Mouse (Mus musculus) hindbrain, embryonic 11.5 days (tissue): Measurements from ENCODE around the gene Hao2. TPM values are rescaled to one million over a fixed set of nuclear protein-coding genes. Genes with fewer than 3 reads are reported as not detected.

ENCODE experiments used
- ATAC-seq: fragments of 200-750 bp; cut with Nextera tagmentation; 2 replicates; pipeline ENCODE4 v1.8.0; 2017; ENCODE audit warnings: mild to moderate bottlenecking, moderate TSS enrichment, moderate library complexity; ENCODE audit not compliant: low FRiP score
- DNase-seq: peaks from one replicate; pipeline ENCODE4 v3.0.0-alpha.2; 2015; ENCODE audit warnings: low spot score
- H3K27ac ChIP-seq: fragments of 300-500 bp; sonication (generic); 2 replicates; pipeline ENCODE4 v1.5.1; 2014; ENCODE audit warnings: mild to moderate bottlenecking, low read depth, low read length
- H3K27me3 ChIP-seq: fragments of 300-500 bp; sonication (generic); 2 replicates; pipeline ENCODE4 v1.6.1; 2014; ENCODE audit warnings: mild to moderate bottlenecking, low read length, moderate library complexity, mixed read lengths; ENCODE audit not compliant: control insufficient read depth, insufficient read depth
- H3K36me3 ChIP-seq: fragments of 300-500 bp; sonication (generic); 2 replicates; pipeline ENCODE4 v1.6.1; 2014; ENCODE audit warnings: mild to moderate bottlenecking, low read length, moderate library complexity, mixed read lengths; ENCODE audit not compliant: control insufficient read depth, insufficient read depth
- H3K4me1 ChIP-seq: fragments of 300-500 bp; sonication (generic); replicated peaks from 2 replicates; pipeline ENCODE4 v1.6.1; 2014; ENCODE audit warnings: low read length, mixed read lengths; ENCODE audit not compliant: control insufficient read depth, insufficient read depth
- H3K4me2 ChIP-seq: fragments of 300-500 bp; sonication (generic); replicated peaks from 2 replicates; pipeline ENCODE4 v1.6.1; 2014; ENCODE audit warnings: mild to moderate bottlenecking, low read depth, low read length
- H3K4me3 ChIP-seq: fragments of 300-500 bp; sonication (generic); 2 replicates; pipeline ENCODE4 v1.5.1; 2014; ENCODE audit warnings: low read depth, low read length
- H3K9ac ChIP-seq: fragments of 300-500 bp; sonication (generic); 2 replicates; pipeline ENCODE4 v1.6.1; 2014; ENCODE audit warnings: low read depth, low read length
- H3K9me3 ChIP-seq: fragments of 300-500 bp; sonication (generic); 2 replicates; pipeline ENCODE4 v1.6.1; 2016; ENCODE audit warnings: low read length; ENCODE audit not compliant: control insufficient read depth
- WGBS: fragments of 180-500 bp; shearing (Covaris S2); extraction: QIAGEN DNeasy Blood & Tissue Kit; methylation state at CpG from one replicate; pipeline ENCODE4 v1.1.7; 2014; 5-methylcytosine and 5-hydroxymethylcytosine counted together
- polyA plus RNA-seq: library from polyadenylated mRNA; unstranded; fragments of >200 nt; fragmentation: Nextera tagmentation; extraction: Ambion mirVana; gene quantifications from 2 replicates; pipeline ENCODE4 v1.2.1, GENCODE M21; 2014

Gene Hao2
- polyA plus RNA-seq, 1 experiment from 2014 or later, result not detected

GRCm38 (mm10) chr3:98880831-98881230 lies 12.2 kb downstream of the Hao2 start:
- Histone ChIP-seq H3K4me2 (no peak overlapping the region), H3K9ac (no peak overlapping the region), H3K27ac (no peak overlapping the region), H3K4me3 (no peak overlapping the region), H3K9me3 (no peaks in the 10 kb centered on the region), H3K4me1 (no peaks in the 10 kb centered on the region), H3K27me3 (no peaks in the 10 kb centered on the region), H3K36me3 (no peaks in the 10 kb centered on the region)
- DNase-seq (no peak), ATAC-seq (no peak)
- WGBS, result 91% methylated on average over 2 of the region's 2 CpGs

DNA sequence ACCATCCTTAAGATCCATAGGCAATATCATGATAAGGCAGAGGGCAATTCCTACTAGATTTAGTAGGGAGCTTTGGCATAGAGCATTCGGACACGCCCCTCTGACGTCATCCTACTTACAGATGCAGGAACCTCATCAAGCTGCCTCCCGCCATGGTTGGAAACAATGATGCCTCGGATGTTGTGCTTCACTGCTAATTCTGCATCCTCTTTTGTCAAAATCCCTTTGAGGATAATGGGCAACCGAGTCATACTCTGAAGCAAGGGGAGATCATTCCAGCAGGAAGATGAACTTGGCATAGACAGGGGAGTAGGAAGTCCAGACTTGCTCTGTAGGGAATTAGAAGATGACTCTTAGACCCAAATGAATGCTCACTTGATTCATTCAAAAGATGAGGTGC lies 12.8 kb downstream of the Hao2 start:
- ATAC-seq, result no peak
- WGBS, result 70% methylated on average over 6 of the region's 6 CpGs

GRCm38 (mm10) chr3:98868219-98868618 lies 24.8 kb downstream of the Hao2 start:
- Histone ChIP-seq H3K4me3 (no peak overlapping the region), H3K4me1 (no peaks in the 10 kb centered on the region), H3K9me3 (no peaks in the 10 kb centered on the region), H3K27ac (no peak overlapping the region), H3K9ac (no peak overlapping the region), H3K36me3 (no peaks in the 10 kb centered on the region), H3K27me3 (no peaks in the 10 kb centered on the region), H3K4me2 (no peak overlapping the region)
- DNase-seq, result no peak
- WGBS, result 85% methylated on average over 2 of the region's 2 CpGs
- ATAC-seq, result no peak

More for the DNA sequence above, 12.8 kb downstream of the Hao2 start:
- DNase-seq, result no peak
- no peak overlapping the region for H3K9ac ChIP-seq
- no peak overlapping the region for H3K27ac ChIP-seq
- H3K4me3 ChIP-seq, result no peak overlapping the region
- no peaks in the 10 kb centered on the region for H3K4me1 ChIP-seq
- no peaks in the 10 kb centered on the region for H3K9me3 ChIP-seq
- H3K4me2 ChIP-seq, result no peak overlapping the region
- no peaks in the 10 kb centered on the region for H3K36me3 ChIP-seq
- H3K27me3 ChIP-seq, result no peaks in the 10 kb centered on the region

GRCm38 (mm10) chr3:98862800-98863199 lies 30.2 kb downstream of the Hao2 start:
- ATAC-seq, result no peak
- H3K36me3 ChIP-seq, result no peaks in the 10 kb centered on the region
- H3K27me3 ChIP-seq, result no peaks in the 10 kb centered on the region
- H3K27ac ChIP-seq, result no peak overlapping the region
- no peak overlapping the region for H3K9ac ChIP-seq
- H3K9me3 ChIP-seq, result no peaks in the 10 kb centered on the region
- H3K4me1 ChIP-seq, result no peaks in the 10 kb centered on the region
- H3K4me3 ChIP-seq, result no peak overlapping the region
- DNase-seq, result no peak
- no peak overlapping the region for H3K4me2 ChIP-seq
- 93% methylated on average over 1 of the region's 1 CpGs for WGBS

DNA sequence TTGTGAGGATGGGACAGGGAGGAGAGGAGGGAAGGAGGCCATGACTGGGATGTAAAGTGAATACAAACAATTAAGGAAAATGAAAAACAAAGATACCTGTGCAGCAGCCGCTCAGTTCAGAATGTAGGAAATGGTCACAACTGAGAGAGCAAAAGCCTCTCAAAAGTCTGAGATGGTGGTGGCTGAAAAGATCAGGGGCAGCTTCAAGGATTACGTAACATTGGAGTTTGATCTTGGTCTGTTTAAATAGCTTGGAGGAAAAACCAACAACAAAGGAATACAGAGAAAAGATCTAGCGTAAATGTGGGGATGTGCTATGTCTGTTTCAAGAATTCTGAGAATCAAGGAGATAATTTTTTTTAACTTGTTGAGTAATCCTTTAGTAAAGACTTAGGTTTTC lies 33.5 kb downstream of the Hao2 start, which contains the start of gene Hsd3b1:
Gene Hsd3b1 (minus strand): TSS at position 219 of the 400 bp plus-strand sequence.
- H3K27me3 ChIP-seq, result no peaks in the 10 kb centered on the region
- no peak for ATAC-seq
- no peak within 1 kb of the TSS for H3K4me3 ChIP-seq
- no peak within 1 kb of the TSS for H3K9ac ChIP-seq
- no peak within 1 kb of the TSS for H3K27ac ChIP-seq
- no peak within 1 kb of the TSS for H3K4me2 ChIP-seq
- no peaks in the 10 kb centered on the region for H3K9me3 ChIP-seq
- no peaks in the 10 kb centered on the region for H3K36me3 ChIP-seq
- no peak for DNase-seq
- WGBS, result 89% methylated on average over 3 of the region's 3 CpGs
- no peaks in the 10 kb centered on the region for H3K4me1 ChIP-seq

- ATAC-seq, result no peak
- H3K4me3 ChIP-seq, result no peak overlapping the region
- no peak overlapping the region for H3K27ac ChIP-seq
- H3K9ac ChIP-seq, result no peak overlapping the region
- 84% methylated on average over 2 of the region's 2 CpGs for WGBS
- no peak overlapping the region for H3K4me2 ChIP-seq
- no peaks in the 10 kb centered on the region for H3K36me3 ChIP-seq
- DNase-seq, result no peak
- no peaks in the 10 kb centered on the region for H3K9me3 ChIP-seq
- no peaks in the 10 kb centered on the region for H3K27me3 ChIP-seq
- H3K4me1 ChIP-seq, result no peaks in the 10 kb centered on the region
These were observed 35.0 kb downstream of the Hao2 start for GRCm38 (mm10) chr3:98858051-98858450.

GRCm38 (mm10) chr3:98856892-98857291 lies 36.1 kb downstream of the Hao2 start:
- Histone ChIP-seq H3K9me3 (no peaks in the 10 kb centered on the region), H3K4me2 (no peak overlapping the region), H3K4me1 (no peaks in the 10 kb centered on the region), H3K4me3 (no peak overlapping the region), H3K27me3 (no peaks in the 10 kb centered on the region), H3K9ac (no peak overlapping the region), H3K36me3 (no peaks in the 10 kb centered on the region), H3K27ac (no peak overlapping the region)
- DNase-seq (no peak), ATAC-seq (no peak)
- WGBS, result 76% methylated on average over 1 of the region's 1 CpGs

GRCm38 (mm10) chr3:98855160-98855559 lies 37.9 kb downstream of the Hao2 start:
- no peak for ATAC-seq
- WGBS, result 80% methylated on average over 3 of the region's 3 CpGs
- no peak overlapping the region for H3K27ac ChIP-seq

GRCm38 (mm10) chr3:98853685-98854084 lies 39.4 kb downstream of the Hao2 start:
- no peak for ATAC-seq
- Histone ChIP-seq H3K9ac (no peak overlapping the region), H3K4me3 (no peak overlapping the region), H3K9me3 (no peaks in the 10 kb centered on the region), H3K27me3 (no peaks in the 10 kb centered on the region), H3K4me1 (no peaks in the 10 kb centered on the region), H3K36me3 (no peaks in the 10 kb centered on the region), H3K27ac (no peak overlapping the region), H3K4me2 (no peak overlapping the region)
- WGBS, result 61% methylated on average over 1 of the region's 1 CpGs
- DNase-seq, result no peak

More at GRCm38 (mm10) chr3:98855160-98855559, 37.9 kb downstream of the Hao2 start:
- no peaks in the 10 kb centered on the region for H3K4me1 ChIP-seq
- H3K36me3 ChIP-seq, result no peaks in the 10 kb centered on the region
- no peak overlapping the region for H3K4me2 ChIP-seq
- DNase-seq, result no peak
- H3K4me3 ChIP-seq, result no peak overlapping the region
- H3K27me3 ChIP-seq, result no peaks in the 10 kb centered on the region
- no peak overlapping the region for H3K9ac ChIP-seq
- H3K9me3 ChIP-seq, result no peaks in the 10 kb centered on the region
